Mouse (Mus musculus) embryonic facial prominence, embryonic 11.5 days (tissue): ENCODE results near the gene Rfng. TPM values are rescaled to one million over a fixed set of nuclear protein-coding genes. Genes with fewer than 3 reads are reported as not detected.

Experiments
- ATAC-seq: fragments of 200-750 bp; cut with Nextera tagmentation; replicated peaks from 2 replicates; pipeline ENCODE4 v1.8.0; 2017; ENCODE audit warnings: low read depth; ENCODE audit not compliant: insufficient number of reproducible peaks, low FRiP score, low TSS enrichment
- DNase-seq: peaks from one replicate; pipeline ENCODE4 v3.0.0-alpha.2; 2015; ENCODE audit warnings: low spot score
- H3K27ac ChIP-seq: fragments of 300-500 bp; sonication (generic); replicated peaks from 2 replicates; pipeline ENCODE4 v1.5.1; 2014; ENCODE audit warnings: mild to moderate bottlenecking, low read depth, low read length, control low read depth
- H3K27me3 ChIP-seq: fragments of 300-500 bp; sonication (generic); 2 replicates; pipeline ENCODE4 v1.6.1; 2014; ENCODE audit warnings: mild to moderate bottlenecking, low read length, moderate library complexity, mixed read lengths; ENCODE audit not compliant: control insufficient read depth, insufficient read depth
- H3K36me3 ChIP-seq: fragments of 300-500 bp; sonication (generic); replicated peaks from 2 replicates; pipeline ENCODE4 v1.6.1; 2014; ENCODE audit warnings: low read depth, mild to moderate bottlenecking, low read length, moderate library complexity, mixed read lengths; ENCODE audit not compliant: control insufficient read depth, insufficient read depth
- H3K4me1 ChIP-seq: fragments of 300-500 bp; sonication (generic); 2 replicates; pipeline ENCODE4 v1.6.1; 2014; ENCODE audit warnings: low read length, mixed read lengths; ENCODE audit not compliant: control insufficient read depth, insufficient read depth
- H3K4me2 ChIP-seq: fragments of 300-500 bp; sonication (generic); 2 replicates; pipeline ENCODE4 v1.6.1; 2014; ENCODE audit warnings: low read depth, mild to moderate bottlenecking, control low read depth, low read length, moderate library complexity
- H3K4me3 ChIP-seq: fragments of 300-500 bp; sonication (generic); 2 replicates; pipeline ENCODE4 v1.5.1; 2014; ENCODE audit warnings: low read depth, low read length, control low read depth
- H3K9ac ChIP-seq: fragments of 300-500 bp; sonication (generic); replicated peaks from 2 replicates; pipeline ENCODE4 v1.6.1; 2014; ENCODE audit warnings: mild to moderate bottlenecking, control low read depth, low read length
- H3K9me3 ChIP-seq: fragments of 300-500 bp; sonication (generic); replicated peaks from 2 replicates; pipeline ENCODE4 v1.6.1; 2016; ENCODE audit warnings: mild to moderate bottlenecking, low read length, inconsistent platforms, mixed read lengths; ENCODE audit not compliant: control insufficient read depth
- WGBS: fragments of 180-500 bp; shearing (Covaris S2); extraction: QIAGEN DNeasy Blood & Tissue Kit; methylation state at CpG from one replicate; pipeline ENCODE4 v1.1.7; 2014; 5-methylcytosine and 5-hydroxymethylcytosine counted together
- polyA plus RNA-seq: library from polyadenylated mRNA; unstranded; fragments of >200 nt; fragmentation: Nextera tagmentation; extraction: Ambion mirVana; gene quantifications from 2 replicates; pipeline ENCODE4 v1.2.1, GENCODE M21; 2014

The Rfng gene
- polyA plus RNA-seq, 1 experiment from 2014 or later = 16.2 TPM

GRCm38 (mm10) chr11:120820546-120820945, 36.5 kb upstream of the Rfng start:
- WGBS = 95% methylated on average over 14 of the region's 14 CpGs
- DNase-seq = no peak
- Histone ChIP-seq H3K27ac (no peak overlapping the region), H3K4me3 (no peak overlapping the region), H3K4me1 (peaks cover 16% of the 10 kb centered on the region), H3K9ac (no peak overlapping the region), H3K36me3 (peaks cover 48% of the 10 kb centered on the region), H3K4me2 (no peak overlapping the region), H3K9me3 (no peaks in the 10 kb centered on the region), H3K27me3 (no peaks in the 10 kb centered on the region)
- no peak for ATAC-seq

- Histone ChIP-seq H3K4me3 (no peak overlapping the region), H3K27ac (no peak overlapping the region), H3K4me2 (no peak overlapping the region), H3K4me1 (peaks cover 12% of the 10 kb centered on the region), H3K9me3 (no peaks in the 10 kb centered on the region), H3K9ac (no peak overlapping the region), H3K27me3 (no peaks in the 10 kb centered on the region), H3K36me3 (peaks cover 57% of the 10 kb centered on the region)
- no peak for DNase-seq
- no peak for ATAC-seq
- 95% methylated on average over 6 of the region's 6 CpGs for WGBS
These were observed 35.5 kb upstream of the Rfng start for GRCm38 (mm10) chr11:120819556-120819955.

- Histone ChIP-seq H3K27me3 (no peaks in the 10 kb centered on the region), H3K36me3 (peaks cover 69% of the 10 kb centered on the region), H3K27ac (no peak overlapping the region), H3K4me3 (no peak overlapping the region), H3K4me1 (peaks cover 12% of the 10 kb centered on the region), H3K9ac (no peak overlapping the region), H3K9me3 (no peaks in the 10 kb centered on the region), H3K4me2 (no peak overlapping the region)
- 97% methylated on average over 13 of the region's 13 CpGs for WGBS
- no peak for DNase-seq
- ATAC-seq = no peak
These were observed 34.2 kb upstream of the Rfng start for GRCm38 (mm10) chr11:120818251-120818650.

- no peak for DNase-seq
- no peaks in the 10 kb centered on the region for H3K27me3 ChIP-seq
- no peak for ATAC-seq
- peaks cover 9% of the 10 kb centered on the region for H3K4me1 ChIP-seq
- peaks cover 76% of the 10 kb centered on the region for H3K36me3 ChIP-seq
- H3K27ac ChIP-seq = no peak overlapping the region
- no peak overlapping the region for H3K4me2 ChIP-seq
- no peak overlapping the region for H3K4me3 ChIP-seq
- no peaks in the 10 kb centered on the region for H3K9me3 ChIP-seq
- H3K9ac ChIP-seq = no peak overlapping the region
- 89% methylated on average over 6 of the region's 6 CpGs for WGBS
These were observed 33.4 kb upstream of the Rfng start for GRCm38 (mm10) chr11:120817358-120817757.

- 98% methylated on average over 16 of the region's 16 CpGs for WGBS
- DNase-seq = no peak
- H3K27me3 ChIP-seq = no peaks in the 10 kb centered on the region
- H3K9ac ChIP-seq = no peak overlapping the region
- no peak for ATAC-seq
- no peak overlapping the region for H3K4me3 ChIP-seq
- H3K36me3 ChIP-seq = peaks cover 76% of the 10 kb centered on the region
- no peaks in the 10 kb centered on the region for H3K9me3 ChIP-seq
- H3K27ac ChIP-seq = no peak overlapping the region
- no peaks in the 10 kb centered on the region for H3K4me1 ChIP-seq
- H3K4me2 ChIP-seq = no peak overlapping the region
These were observed 28.1 kb upstream of the Rfng start for GRCm38 (mm10) chr11:120812068-120812467.

GRCm38 (mm10) chr11:120808010-120808409, 24.0 kb upstream of the Rfng start:
- H3K4me3 ChIP-seq = no peak overlapping the region
- DNase-seq (no peak), ATAC-seq (no peak)
- H3K9me3 ChIP-seq = no peaks in the 10 kb centered on the region
- 94% methylated on average over 12 of the region's 12 CpGs for WGBS
- no peak overlapping the region for H3K27ac ChIP-seq
- H3K27me3 ChIP-seq = no peaks in the 10 kb centered on the region
- peaks cover 47% of the 10 kb centered on the region for H3K36me3 ChIP-seq
- H3K4me1 ChIP-seq = no peaks in the 10 kb centered on the region
- H3K9ac ChIP-seq = no peak overlapping the region
- H3K4me2 ChIP-seq = no peak overlapping the region

GRCm38 (mm10) chr11:120805375-120806298, 21.6 kb upstream of the Rfng start:
- no peak overlapping the region for H3K27ac ChIP-seq
- 84% methylated on average over 7 of the region's 7 CpGs for WGBS

GRCm38 (mm10) chr11:120804769-120805168, 20.8 kb upstream of the Rfng start:
- Histone ChIP-seq H3K27ac (no peak overlapping the region), H3K27me3 (no peaks in the 10 kb centered on the region), H3K4me2 (no peak overlapping the region), H3K9ac (no peak overlapping the region), H3K9me3 (no peaks in the 10 kb centered on the region), H3K4me1 (no peaks in the 10 kb centered on the region; the same call in 1 of the 2 replicates), H3K4me3 (no peak overlapping the region), H3K36me3 (peaks cover 28% of the 10 kb centered on the region)
- 79% methylated on average over 4 of the region's 4 CpGs for WGBS
- DNase-seq (no peak), ATAC-seq (no peak)

More at GRCm38 (mm10) chr11:120805375-120806298, 21.6 kb upstream of the Rfng start:
- ATAC-seq = no peak
- DNase-seq = no peak
- Histone ChIP-seq H3K4me1 (no peaks in the 10 kb centered on the region), H3K4me2 (no peak overlapping the region), H3K9ac (no peak overlapping the region), H3K4me3 (no peak overlapping the region), H3K27me3 (no peaks in the 10 kb centered on the region), H3K9me3 (no peaks in the 10 kb centered on the region), H3K36me3 (peaks cover 35% of the 10 kb centered on the region)
